Mouse (Mus musculus): ENCODE results near the gene Ppm1h. TPM values are rescaled to one million over a fixed set of nuclear protein-coding genes. Genes with fewer than 3 reads are reported as not detected.

The Ppm1h gene
- polyA plus RNA-seq, 1 experiment: 0.13 TPM

DNA sequence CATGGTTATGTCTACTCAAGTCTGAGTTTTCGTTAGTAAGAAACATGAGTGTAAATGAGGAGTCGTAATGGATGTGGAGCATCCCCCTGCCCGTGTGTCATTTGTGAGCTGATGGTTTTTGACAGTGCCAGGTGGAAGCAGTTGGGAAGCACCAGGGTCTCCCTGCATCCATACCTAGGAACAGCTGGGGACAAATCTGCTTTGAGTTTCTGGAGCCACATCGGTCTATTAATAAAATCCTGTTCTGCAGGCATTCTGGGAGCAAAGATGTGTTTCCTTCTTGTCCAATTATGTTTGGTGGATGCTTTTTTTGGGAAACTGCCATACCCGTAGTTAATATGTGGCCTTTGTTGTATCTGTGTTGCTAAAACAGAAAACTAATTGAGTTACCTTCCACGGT is 26.9 kb downstream of the Ppm1h start:
- Histone ChIP-seq H3K36me3 (ENCODE audit: control insufficient read depth, insufficient read depth) (no peaks in the 10 kb centered on the region), H3ac (ENCODE audit: control insufficient read depth, insufficient read length) (no peak overlapping the region), H3K4me3 (no peak overlapping the region), H3K27me3 (ENCODE audit: control insufficient read depth, insufficient read depth, insufficient read length) (peaks cover 6% of the 10 kb centered on the region), H3K4me2 (ENCODE audit: low read depth) (no peak overlapping the region), H3K79me2 (ENCODE audit: control insufficient read depth, insufficient read depth) (no peaks in the 10 kb centered on the region)
- TF ChIP-seq REST (IDR thresholded peaks at IDR 0.05; ENCODE audit: insufficient read depth, insufficient read length) (no peak), TCF12 (IDR thresholded peaks at IDR 0.05; ENCODE audit: insufficient read depth, poor library complexity, severe bottlenecking) (no peak), MAX (IDR thresholded peaks at IDR 0.05; ENCODE audit: low read depth) (no peak), POLR2A (IDR thresholded peaks at IDR 0.05; ENCODE audit: insufficient read length, low read depth) (no peak), TCF3 (IDR thresholded peaks at IDR 0.05; ENCODE audit: insufficient read length, low read depth) (no peak), E2F4 (IDR thresholded peaks at IDR 0.05; ENCODE audit: insufficient read depth) (no peak), USF1 (IDR thresholded peaks at IDR 0.05; ENCODE audit: low read depth) (no peak), MYOD1 (IDR thresholded peaks at IDR 0.05; ENCODE audit: control insufficient read depth in 1 of 3, insufficient read length in 2 of 3, low read depth in 2 of 3) (no peak), POLR2AphosphoS2 (IDR thresholded peaks at IDR 0.05; ENCODE audit: insufficient read length, low read depth) (no peak), SRF (IDR thresholded peaks at IDR 0.05; ENCODE audit: control insufficient read depth, insufficient read length, low read depth) (no peak), CEBPB (IDR thresholded peaks at IDR 0.05; ENCODE audit: insufficient read depth, poor library complexity, severe bottlenecking) (no peak), MYOG (IDR thresholded peaks at IDR 0.05; ENCODE audit: control insufficient read depth in 1 of 3, insufficient read depth in 1 of 3, insufficient read length in 2 of 3, low read depth in 2 of 3) (no peak)

DNA sequence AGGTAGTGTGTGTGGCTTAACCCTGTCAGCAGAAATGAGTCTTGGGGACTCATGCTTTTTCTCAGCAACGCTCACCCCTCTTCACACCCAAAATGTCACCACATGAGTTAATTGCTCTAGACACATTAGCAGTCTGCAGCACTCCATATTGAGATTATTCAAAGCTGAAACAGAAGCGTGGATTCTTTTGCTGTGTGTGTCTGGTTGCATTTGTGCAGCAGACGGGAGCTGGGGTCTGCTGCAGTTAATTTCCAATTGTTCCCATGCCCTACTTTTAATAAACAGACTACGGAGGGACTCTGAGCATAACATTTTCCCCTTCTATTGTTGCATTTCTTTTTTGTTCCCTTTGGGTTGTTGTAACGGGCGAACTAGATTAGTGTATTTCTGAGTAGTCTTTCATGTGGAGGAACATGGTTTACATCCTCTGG is 32.8 kb downstream of the Ppm1h start:
- no peaks in the 10 kb centered on the region for H3K36me3 ChIP-seq (ENCODE audit: control insufficient read depth, insufficient read depth)
- no peak overlapping the region for H3K4me2 ChIP-seq (ENCODE audit: low read depth)
- H3K79me2 ChIP-seq (ENCODE audit: control insufficient read depth, insufficient read depth): no peaks in the 10 kb centered on the region
- no peak overlapping the region for H3K4me3 ChIP-seq
- H3ac ChIP-seq (ENCODE audit: control insufficient read depth, insufficient read length): no peak overlapping the region
- no peak for TF ChIP-seq MYOG (IDR thresholded peaks at IDR 0.05; ENCODE audit: control insufficient read depth in 1 of 3, insufficient read depth in 1 of 3, insufficient read length in 2 of 3, low read depth in 2 of 3)
- no peak for TF ChIP-seq TCF12 (IDR thresholded peaks at IDR 0.05; ENCODE audit: insufficient read depth, poor library complexity, severe bottlenecking)
- no peak for TF ChIP-seq SRF (IDR thresholded peaks at IDR 0.05; ENCODE audit: control insufficient read depth, insufficient read length, low read depth)
- no peak for TF ChIP-seq MYOD1 (IDR thresholded peaks at IDR 0.05; ENCODE audit: control insufficient read depth in 1 of 3, insufficient read length in 2 of 3, low read depth in 2 of 3)
- TF ChIP-seq POLR2A (IDR thresholded peaks at IDR 0.05; ENCODE audit: insufficient read length, low read depth): no peak
- no peak for TF ChIP-seq REST (IDR thresholded peaks at IDR 0.05; ENCODE audit: insufficient read depth, insufficient read length)
- no peak for TF ChIP-seq CEBPB (IDR thresholded peaks at IDR 0.05; ENCODE audit: insufficient read depth, poor library complexity, severe bottlenecking)
- no peak for TF ChIP-seq MAX (IDR thresholded peaks at IDR 0.05; ENCODE audit: low read depth)
- TF ChIP-seq USF1 (IDR thresholded peaks at IDR 0.05; ENCODE audit: low read depth): no peak
- TF ChIP-seq E2F4 (IDR thresholded peaks at IDR 0.05; ENCODE audit: insufficient read depth): no peak
- no peak for TF ChIP-seq POLR2AphosphoS2 (IDR thresholded peaks at IDR 0.05; ENCODE audit: insufficient read length, low read depth)
- TF ChIP-seq TCF3 (IDR thresholded peaks at IDR 0.05; ENCODE audit: insufficient read length, low read depth): no peak
- no peaks in the 10 kb centered on the region for H3K27me3 ChIP-seq (ENCODE audit: control insufficient read depth, insufficient read depth, insufficient read length)

DNA sequence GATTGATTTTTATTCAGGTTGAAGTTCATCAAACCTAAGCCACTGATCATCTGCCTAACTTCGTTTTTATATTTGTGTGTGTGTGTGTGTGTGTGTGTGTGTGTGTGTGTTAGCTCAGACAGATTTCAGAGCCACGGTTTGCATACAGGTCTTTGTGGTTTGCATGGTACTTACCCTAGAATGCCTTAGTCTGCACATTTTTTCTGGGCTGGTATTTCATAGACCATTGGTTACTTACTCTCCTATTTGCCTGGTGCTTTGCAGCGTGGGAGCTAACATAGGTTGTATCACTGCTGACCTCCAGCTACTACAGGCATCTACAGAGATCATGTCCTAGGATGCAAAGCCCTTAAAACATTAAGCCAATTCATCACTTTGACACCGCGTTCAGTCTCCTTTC is 33.7 kb downstream of the Ppm1h start:
- Histone ChIP-seq H3K36me3 (ENCODE audit: control insufficient read depth, insufficient read depth) (no peaks in the 10 kb centered on the region), H3K79me2 (ENCODE audit: control insufficient read depth, insufficient read depth) (no peaks in the 10 kb centered on the region), H3K27me3 (ENCODE audit: control insufficient read depth, insufficient read depth, insufficient read length) (no peaks in the 10 kb centered on the region), H3K4me2 (ENCODE audit: low read depth) (no peak overlapping the region), H3K4me3 (no peak overlapping the region), H3ac (ENCODE audit: control insufficient read depth, insufficient read length) (no peak overlapping the region)
- TF ChIP-seq MYOD1 (IDR thresholded peaks at IDR 0.05; ENCODE audit: control insufficient read depth in 1 of 3, insufficient read length in 2 of 3, low read depth in 2 of 3) (no peak), POLR2AphosphoS2 (IDR thresholded peaks at IDR 0.05; ENCODE audit: insufficient read length, low read depth) (no peak), REST (IDR thresholded peaks at IDR 0.05; ENCODE audit: insufficient read depth, insufficient read length) (no peak), CEBPB (IDR thresholded peaks at IDR 0.05; ENCODE audit: insufficient read depth, poor library complexity, severe bottlenecking) (no peak), TCF12 (IDR thresholded peaks at IDR 0.05; ENCODE audit: insufficient read depth, poor library complexity, severe bottlenecking) (no peak), MAX (IDR thresholded peaks at IDR 0.05; ENCODE audit: low read depth) (no peak), MYOG (IDR thresholded peaks at IDR 0.05; ENCODE audit: control insufficient read depth in 1 of 3, insufficient read depth in 1 of 3, insufficient read length in 2 of 3, low read depth in 2 of 3) (no peak), E2F4 (IDR thresholded peaks at IDR 0.05; ENCODE audit: insufficient read depth) (no peak), SRF (IDR thresholded peaks at IDR 0.05; ENCODE audit: control insufficient read depth, insufficient read length, low read depth) (no peak), POLR2A (IDR thresholded peaks at IDR 0.05; ENCODE audit: insufficient read length, low read depth) (no peak), USF1 (IDR thresholded peaks at IDR 0.05; ENCODE audit: low read depth) (no peak), TCF3 (IDR thresholded peaks at IDR 0.05; ENCODE audit: insufficient read length, low read depth) (no peak)

DNA sequence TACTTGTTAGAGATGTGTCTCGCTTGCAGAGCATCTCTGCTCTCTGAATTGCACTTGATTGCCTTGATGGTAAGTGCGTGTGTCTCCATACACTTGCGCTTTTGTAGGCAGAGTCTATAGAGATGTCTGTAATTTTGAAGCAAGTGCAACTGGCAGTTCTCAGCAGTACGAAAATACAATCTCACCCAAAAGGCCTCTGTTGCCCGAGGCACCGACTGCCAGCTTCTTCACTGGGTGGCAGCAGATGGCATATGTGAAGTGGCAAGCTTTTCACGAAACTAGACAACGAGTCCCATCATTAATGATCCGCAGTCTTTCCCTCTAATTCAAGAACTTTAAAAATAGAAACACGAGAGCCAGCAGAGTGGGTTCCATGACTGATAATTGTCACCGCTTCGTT is 37.3 kb downstream of the Ppm1h start:
- H3ac ChIP-seq (ENCODE audit: control insufficient read depth, insufficient read length): no peak overlapping the region

More for the DNA sequence above, 37.3 kb downstream of the Ppm1h start:
- Histone ChIP-seq H3K79me2 (ENCODE audit: control insufficient read depth, insufficient read depth) (no peaks in the 10 kb centered on the region), H3K36me3 (ENCODE audit: control insufficient read depth, insufficient read depth) (no peaks in the 10 kb centered on the region), H3K4me3 (no peak overlapping the region), H3K27me3 (ENCODE audit: control insufficient read depth, insufficient read depth, insufficient read length) (no peaks in the 10 kb centered on the region), H3K4me2 (ENCODE audit: low read depth) (no peak overlapping the region)
- TF ChIP-seq POLR2A (IDR thresholded peaks at IDR 0.05; ENCODE audit: insufficient read length, low read depth) (no peak), MYOG (IDR thresholded peaks at IDR 0.05; ENCODE audit: control insufficient read depth in 1 of 3, insufficient read depth in 1 of 3, insufficient read length in 2 of 3, low read depth in 2 of 3) (no peak), E2F4 (IDR thresholded peaks at IDR 0.05; ENCODE audit: insufficient read depth) (no peak), CEBPB (IDR thresholded peaks at IDR 0.05; ENCODE audit: insufficient read depth, poor library complexity, severe bottlenecking) (no peak), REST (IDR thresholded peaks at IDR 0.05; ENCODE audit: insufficient read depth, insufficient read length) (no peak), USF1 (IDR thresholded peaks at IDR 0.05; ENCODE audit: low read depth) (no peak), TCF12 (IDR thresholded peaks at IDR 0.05; ENCODE audit: insufficient read depth, poor library complexity, severe bottlenecking) (no peak), TCF3 (IDR thresholded peaks at IDR 0.05; ENCODE audit: insufficient read length, low read depth) (no peak), SRF (IDR thresholded peaks at IDR 0.05; ENCODE audit: control insufficient read depth, insufficient read length, low read depth) (no peak), MYOD1 (IDR thresholded peaks at IDR 0.05; ENCODE audit: control insufficient read depth in 1 of 3, insufficient read length in 2 of 3, low read depth in 2 of 3) (no peak), MAX (IDR thresholded peaks at IDR 0.05; ENCODE audit: low read depth) (no peak), POLR2AphosphoS2 (IDR thresholded peaks at IDR 0.05; ENCODE audit: insufficient read length, low read depth) (no peak)

Data from myocyte (in vitro differentiated cells).